Mouse (Mus musculus) liver, postnatal 0 days (tissue): ENCODE measurements around the gene Minos1. TPM values are rescaled to one million over a fixed set of nuclear protein-coding genes. Genes with fewer than 3 reads are reported as not detected.
A peak's percentile ranks its signal among the peaks of the same experiment; 100 is the strongest.

Experiments
- ATAC-seq: fragments of 200-750 bp; cut with Nextera tagmentation; 2 replicates; pipeline ENCODE4 v1.8.0; 2017; ENCODE audit warnings: mild to moderate bottlenecking, moderate library complexity
- DNase-seq: peaks from one replicate; pipeline ENCODE4 v3.0.0-alpha.2; 2016
- H3K27ac ChIP-seq: fragments of 300-500 bp; sonication (generic); 2 replicates; pipeline ENCODE4 v1.5.1; 2014; ENCODE audit warnings: antibody characterized with exemption, moderate library complexity, mild to moderate bottlenecking, low read depth
- H3K27me3 ChIP-seq: fragments of 300-500 bp; sonication (generic); 2 replicates; pipeline ENCODE4 v1.6.1; 2014; ENCODE audit warnings: low read length, control low read depth, mixed read lengths; ENCODE audit not compliant: insufficient read depth
- H3K36me3 ChIP-seq: fragments of 300-500 bp; sonication (generic); replicated peaks from 2 replicates; pipeline ENCODE4 v1.6.1; 2014; ENCODE audit warnings: mild to moderate bottlenecking, control low read depth, low read length, moderate library complexity, mixed read lengths; ENCODE audit not compliant: insufficient read depth
- H3K4me1 ChIP-seq: fragments of 300-500 bp; sonication (generic); 2 replicates; pipeline ENCODE4 v1.6.1; 2014; ENCODE audit warnings: antibody characterized with exemption, mild to moderate bottlenecking, control low read depth; ENCODE audit not compliant: insufficient read depth
- H3K4me2 ChIP-seq: fragments of 300-500 bp; sonication (generic); 2 replicates; pipeline ENCODE4 v1.6.1; 2014; ENCODE audit warnings: low read depth, mild to moderate bottlenecking, low read length, moderate library complexity, mixed read lengths
- H3K4me3 ChIP-seq: fragments of 300-500 bp; sonication (generic); 2 replicates; pipeline ENCODE4 v1.5.1; 2014; ENCODE audit warnings: low read depth, low read length
- H3K9ac ChIP-seq: fragments of 300-500 bp; sonication (generic); replicated peaks from 2 replicates; pipeline ENCODE4 v1.6.1; 2014; ENCODE audit warnings: mild to moderate bottlenecking, moderate library complexity
- H3K9me3 ChIP-seq: fragments of 300-500 bp; sonication (generic); 2 replicates; pipeline ENCODE4 v1.6.1; 2016; ENCODE audit warnings: mild to moderate bottlenecking, control low read depth, low read length, mixed read lengths
- CTCF ChIP-seq: sonication (generic); IDR thresholded peaks from 2 replicates; pipeline ENCODE4 v1.5.1; 2016; ENCODE audit warnings: antibody characterized with exemption, low read depth
- EP300 ChIP-seq: IDR thresholded peaks from 2 replicates; pipeline ENCODE4 v1.6.1; 2016; ENCODE audit warnings: antibody characterized with exemption, low read depth, mild to moderate bottlenecking
- WGBS: fragments of 180-500 bp; shearing (Covaris S2); extraction: QIAGEN DNeasy Blood & Tissue Kit; methylation state at CpG from one replicate; pipeline ENCODE4 v1.1.7; 2014; ENCODE audit not compliant: insufficient replicate concordance; 5-methylcytosine and 5-hydroxymethylcytosine counted together
- polyA plus RNA-seq: library from polyadenylated mRNA; unstranded; fragments of >200 nt; fragmentation: Nextera tagmentation; extraction: Ambion mirVana; gene quantifications from 2 replicates; pipeline ENCODE4 v1.2.1, GENCODE M21; 2015

Gene Minos1
- polyA plus RNA-seq = 384 and 387 TPM in 2 replicates

GRCm38 (mm10) chr4:139130701-139131549 lies at the start of gene Minos1:
Minos1 (minus strand) TSS chr4:139131113.
- Histone ChIP-seq H3K36me3 (no peaks in the 10 kb centered on the region), H3K27ac (peak within 1 kb of the TSS; percentile 86), H3K4me2 (peak within 1 kb of the TSS; percentile 76), H3K4me3 (peak within 1 kb of the TSS; percentile 75), H3K27me3 (no peaks in the 10 kb centered on the region), H3K4me1 (peaks cover 16% of the 10 kb centered on the region), H3K9me3 (no peaks in the 10 kb centered on the region), H3K9ac (peak within 1 kb of the TSS; percentile 87)
- TF ChIP-seq EP300 (peak; percentile 93), CTCF (no peak)
- DNase-seq (peak; percentile 97), ATAC-seq (peak; percentile 95)
- WGBS = under 1% methylated on average over 63 of the region's 63 CpGs

- no peak overlapping the region for H3K4me3 ChIP-seq
- TF ChIP-seq CTCF (no peak), EP300 (peak; percentile 45; the same call in 1 of the 2 replicates)
- H3K36me3 ChIP-seq = no peaks in the 10 kb centered on the region
- no peak overlapping the region for H3K4me2 ChIP-seq
- WGBS = 50% methylated on average over 17 of the region's 17 CpGs
- no peak overlapping the region for H3K9ac ChIP-seq
- ATAC-seq (peak; percentile 87), DNase-seq (no peak)
- H3K4me1 ChIP-seq = peaks cover 7% of the 10 kb centered on the region; the same call in 1 of the 2 replicates
- H3K27me3 ChIP-seq = no peaks in the 10 kb centered on the region
- no peaks in the 10 kb centered on the region; the same call in 1 of the 2 replicates for H3K9me3 ChIP-seq
- no peak overlapping the region for H3K27ac ChIP-seq
Observed at GRCm38 (mm10) chr4:139179731-139180625, 49.1 kb upstream of the Minos1 start.

- Histone ChIP-seq H3K36me3 (no peaks in the 10 kb centered on the region), H3K9me3 (no peaks in the 10 kb centered on the region; the same call in 1 of the 2 replicates), H3K4me1 (peaks cover 7% of the 10 kb centered on the region; the same call in 1 of the 2 replicates), H3K27me3 (no peaks in the 10 kb centered on the region), H3K9ac (no peak overlapping the region), H3K4me2 (no peak overlapping the region), H3K4me3 (no peak overlapping the region), H3K27ac (no peak overlapping the region)
- DNase-seq = no peak
- ATAC-seq = no peak
- TF ChIP-seq CTCF = 0 out of 2 replicates have a peak, but pooled peaks have one; percentile 17
- TF ChIP-seq EP300 = no peak
- 70% methylated on average over 2 of the region's 2 CpGs for WGBS
Observed at GRCm38 (mm10) chr4:139179218-139179617, 48.3 kb upstream of the Minos1 start.

- TF ChIP-seq EP300 = no peak
- no peak for TF ChIP-seq CTCF
- H3K4me2 ChIP-seq = no peak overlapping the region
- H3K27me3 ChIP-seq = no peaks in the 10 kb centered on the region
- H3K9me3 ChIP-seq = no peaks in the 10 kb centered on the region; the same call in 1 of the 2 replicates
- ATAC-seq (no peak), DNase-seq (no peak)
- no peaks in the 10 kb centered on the region for H3K36me3 ChIP-seq
- 93% methylated on average over 10 of the region's 11 CpGs for WGBS
- no peak overlapping the region for H3K27ac ChIP-seq
- peaks cover 7% of the 10 kb centered on the region; the same call in 1 of the 2 replicates for H3K4me1 ChIP-seq
- no peak overlapping the region for H3K9ac ChIP-seq
- no peak overlapping the region for H3K4me3 ChIP-seq
Observed at GRCm38 (mm10) chr4:139178377-139178776, 47.5 kb upstream of the Minos1 start.

- H3K4me1 ChIP-seq = peaks cover 7% of the 10 kb centered on the region; the same call in 1 of the 2 replicates
- H3K36me3 ChIP-seq = no peaks in the 10 kb centered on the region
- no peak for DNase-seq
- no peak overlapping the region for H3K27ac ChIP-seq
- no peaks in the 10 kb centered on the region for H3K27me3 ChIP-seq
- no peak overlapping the region for H3K9ac ChIP-seq
- no peaks in the 10 kb centered on the region; the same call in 1 of the 2 replicates for H3K9me3 ChIP-seq
- H3K4me2 ChIP-seq = no peak overlapping the region
- TF ChIP-seq EP300 (no peak), CTCF (peak; percentile 64)
- WGBS = 81% methylated on average over 3 of the region's 3 CpGs
- no peak overlapping the region for H3K4me3 ChIP-seq
- ATAC-seq = no peak
Observed at GRCm38 (mm10) chr4:139177921-139178320, 47.0 kb upstream of the Minos1 start.
